Mouse (Mus musculus) myocyte (in vitro differentiated cells): ENCODE data around the gene Ncor2.

Experiments used
- CEBPB ChIP-seq: IDR thresholded peaks from 2 replicates; pipeline ENCODE4 v1.6.1; 2011; ENCODE audit warnings: mild to moderate bottlenecking, moderate library complexity; ENCODE audit not compliant: poor library complexity, insufficient read depth, severe bottlenecking
- E2F4 ChIP-seq: IDR thresholded peaks from one replicate; pipeline ENCODE4 v1.6.1; 2011; ENCODE audit warnings: mild to moderate bottlenecking, control low read depth, moderate library complexity; ENCODE audit not compliant: insufficient read depth
- MAX ChIP-seq: IDR thresholded peaks from one replicate; pipeline ENCODE4 v1.6.1; 2011; ENCODE audit warnings: low read depth, mild to moderate bottlenecking, control low read depth
- MYOD1 ChIP-seq, 3 experiments: IDR thresholded peaks; one replicate each; pipeline ENCODE4 v1.6.1; 2011; ENCODE audit warnings: control low read depth in 2 of 3, low read depth in 2 of 3, mild to moderate bottlenecking in 2 of 3, moderate library complexity in 1 of 3; ENCODE audit not compliant: insufficient read length in 2 of 3, control insufficient read depth in 1 of 3
- MYOG ChIP-seq, 3 experiments: IDR thresholded peaks; one replicate each; pipeline ENCODE4 v1.6.1; 2011; ENCODE audit warnings: control low read depth in 2 of 3, low read depth in 2 of 3, mild to moderate bottlenecking in 2 of 3; ENCODE audit not compliant: insufficient read length in 2 of 3, control insufficient read depth in 1 of 3, insufficient read depth in 1 of 3
- POLR2A ChIP-seq: IDR thresholded peaks from one replicate; pipeline ENCODE4 v1.6.1; 2011; ENCODE audit warnings: low read depth, mild to moderate bottlenecking, control low read depth, moderate library complexity; ENCODE audit not compliant: insufficient read length
- POLR2AphosphoS2 ChIP-seq: IDR thresholded peaks from one replicate; pipeline ENCODE4 v1.6.1; 2011; ENCODE audit warnings: low read depth, control low read depth; ENCODE audit not compliant: insufficient read length
- REST ChIP-seq: IDR thresholded peaks from one replicate; pipeline ENCODE4 v1.6.1; 2011; ENCODE audit warnings: mild to moderate bottlenecking, control low read depth, moderate library complexity; ENCODE audit not compliant: insufficient read depth, insufficient read length
- SRF ChIP-seq: IDR thresholded peaks from one replicate; pipeline ENCODE4 v1.6.1; 2011; ENCODE audit warnings: low read depth; ENCODE audit not compliant: control insufficient read depth, insufficient read length
- TCF12 ChIP-seq: IDR thresholded peaks from one replicate; pipeline ENCODE4 v1.6.1; 2011; ENCODE audit warnings: mild to moderate bottlenecking, control low read depth; ENCODE audit not compliant: poor library complexity, insufficient read depth, severe bottlenecking
- USF1 ChIP-seq: IDR thresholded peaks from one replicate; pipeline ENCODE4 v1.6.1; 2011; ENCODE audit warnings: low read depth, mild to moderate bottlenecking, control low read depth, moderate library complexity

GRCm38 (mm10) chr5:125049481-125049880, 129.5 kb downstream of the Ncor2 start:
- TF ChIP-seq POLR2A (no peak), MYOD1 (IDR thresholded peaks at IDR 0.05; ENCODE audit: control insufficient read depth in 1 of 3, insufficient read length in 2 of 3, low read depth in 2 of 3) (no peak), USF1 (no peak), E2F4 (no peak), SRF (no peak), REST (no peak), POLR2AphosphoS2 (no peak), MAX (no peak), TCF12 (no peak), MYOG (IDR thresholded peaks at IDR 0.05; ENCODE audit: control insufficient read depth in 1 of 3, insufficient read depth in 1 of 3, insufficient read length in 2 of 3, low read depth in 2 of 3) (no peak), CEBPB (no peak)
